In the genomic region with DNA sequence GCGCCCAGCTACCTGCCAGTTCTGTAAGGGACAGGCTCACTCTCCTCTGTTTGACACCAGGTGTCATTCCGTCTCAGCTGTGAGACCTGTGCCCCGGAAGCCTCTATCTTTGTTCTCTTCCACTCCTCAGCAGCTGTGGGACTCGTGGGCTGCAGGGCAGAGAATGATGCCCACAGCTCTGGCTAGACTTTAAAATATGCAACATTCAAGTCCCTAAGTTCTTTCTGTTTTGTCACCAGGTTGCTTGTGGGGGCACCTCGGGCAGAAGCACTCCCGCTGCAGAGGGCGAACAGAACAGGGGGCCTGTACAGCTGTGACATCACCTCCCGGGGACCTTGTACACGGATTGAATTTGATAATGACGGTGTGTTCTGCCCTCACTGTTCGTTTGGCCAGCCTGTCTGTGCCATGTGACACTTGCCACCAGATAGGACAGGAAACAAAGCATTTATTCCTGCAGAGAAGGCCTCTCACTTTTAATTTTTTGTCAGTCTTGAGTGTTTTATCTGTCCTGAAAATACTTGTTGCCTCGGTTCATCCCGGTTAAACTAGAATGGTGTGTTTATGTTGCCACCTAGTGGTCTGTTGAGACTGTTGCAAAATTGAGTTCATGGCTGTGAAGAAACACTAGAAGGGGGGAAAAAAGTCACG, we compare ENCODE assay signal across 8 mouse cellular contexts. TPM values are rescaled to one million over a fixed set of nuclear protein-coding genes. Genes with fewer than 3 reads are reported as not detected.
A peak's percentile ranks its signal among the peaks of the same experiment; 100 is the strongest.
DNase-seq lines count a peak whose midpoint lies in the region; ATAC-seq and TF ChIP-seq lines count a peak whose summit lies in the region.

No protein-coding gene starts in this region.

- 41% methylated on average over 14 of the region's 14 CpGs for WGBS in kidney, embryonic 15.5 days
- 21% methylated on average over 14 of the region's 14 CpGs for WGBS in heart, postnatal 0 days

- H3K9ac ChIP-seq in kidney, embryonic 15.5 days = no peak overlapping the region
- H3K9ac ChIP-seq in ES-E14 (ENCODE audit: insufficient read depth, low read depth, low read length, poor library complexity, severe bottlenecking) = no peak overlapping the region
- no peak overlapping the region for H3K9ac ChIP-seq in heart, postnatal 0 days (replicated peaks; ENCODE audit: low read depth, low read length)

- in situ Hi-C loops in ES-E14 (cut with MboI; ENCODE audit: low sequenced_read_pairs in 2 of 2, unreplicated experiment in 2 of 2) = loop anchor here in 1 of 2 experiments (5.0 kb wide), 1 partner anchor 219 kb away; no protein-coding TSS in a partner anchor

- H3K4me1 ChIP-seq in kidney, embryonic 15.5 days = peaks cover 48% of the 10 kb centered on the region
- peaks cover 12 to 24% of the 10 kb centered on the region in 2 experiments; a peak in 3 of 4 replicates for H3K4me1 ChIP-seq in ES-E14 (ENCODE audit: control insufficient read depth in 2 of 2, insufficient read depth in 2 of 2, low read length in 2 of 2, poor library complexity in 1 of 2)
- peaks cover 22% of the 10 kb centered on the region; the same call in 1 of the 2 replicates for H3K4me1 ChIP-seq in heart, postnatal 0 days (ENCODE audit: control insufficient read depth, insufficient read depth)

- H3K9me3 ChIP-seq in kidney, embryonic 15.5 days (replicated peaks) = no peaks in the 10 kb centered on the region
- no peaks in the 10 kb centered on the region for H3K9me3 ChIP-seq in ES-E14 (ENCODE audit: control insufficient read depth, insufficient read depth, low read depth, low read length)
- H3K9me3 ChIP-seq in heart, postnatal 0 days (replicated peaks; ENCODE audit: control insufficient read depth, low read length) = no peaks in the 10 kb centered on the region

- H3K27ac ChIP-seq in kidney, embryonic 15.5 days = no peak overlapping the region
- no peak overlapping the region for H3K27ac ChIP-seq in ES-E14 (ENCODE audit: insufficient read depth, low read depth, low read length, poor library complexity, severe bottlenecking)
- H3K27ac ChIP-seq in heart, postnatal 0 days (ENCODE audit: low read depth) = peak overlapping the region; percentile 23; the same call in 1 of the 2 replicates

- no peak overlapping the region for H3K4me2 ChIP-seq in kidney, embryonic 15.5 days
- peak overlapping the region; percentile 52 for H3K4me2 ChIP-seq in heart, postnatal 0 days (ENCODE audit: low read depth, low read length)

- no peak overlapping the region for H3K4me3 ChIP-seq in kidney, embryonic 15.5 days (replicated peaks)
- no peak overlapping the region for H3K4me3 ChIP-seq in ES-E14 (ENCODE audit: insufficient read depth in 1 of 2, low read depth in 1 of 2, low read length in 2 of 2, poor library complexity in 1 of 2, severe bottlenecking in 1 of 2)
- 0 out of 2 replicates have a peak overlapping the region, but pooled peaks have one; percentile 18 for H3K4me3 ChIP-seq in heart, postnatal 0 days (ENCODE audit: low read depth, low read length)

- DNase-seq in kidney, postnatal 36 days = no peak
- no peak for DNase-seq in ES-E14 (ENCODE audit: low read depth, low spot score)
- peak; percentile 65 for DNase-seq in heart, postnatal 0 days (ENCODE audit: low spot score)
- DNase-seq in mesoderm, embryonic 11.5 days (ENCODE audit: low read depth, low spot score) = peak; percentile 62
- DNase-seq in spleen, adult 18-20 months = no peak

- H3K27me3 ChIP-seq in kidney, embryonic 15.5 days = no peaks in the 10 kb centered on the region
- H3K27me3 ChIP-seq in heart, postnatal 0 days (ENCODE audit: control insufficient read depth, insufficient read depth, low read length) = no peaks in the 10 kb centered on the region

- TF ChIP-seq EP300 in heart, postnatal 0 days (IDR thresholded peaks at IDR 0.05; ENCODE audit: low read depth) = no peak

- ATAC-seq in kidney, embryonic 15.5 days (replicated peaks; ENCODE audit: low FRiP score) = 0 out of 2 replicates have a peak, but pooled peaks have one; percentile 37
- peak; percentile 33; the same call in 1 of the 2 replicates for ATAC-seq in common myeloid progenitor, adult 5-6 weeks (replicated peaks; ENCODE audit: low read depth, poor library complexity, severe bottlenecking)
- no peak for ATAC-seq in heart, postnatal 0 days (ENCODE audit: insufficient read depth, low read depth)
- no peak for ATAC-seq in monocyte, adult 5-6 weeks (replicated peaks; ENCODE audit: insufficient number of reproducible peaks, low FRiP score, low TSS enrichment, poor library complexity, severe bottlenecking)

- peaks cover 26% of the 10 kb centered on the region for H3K36me3 ChIP-seq in kidney, embryonic 15.5 days
- H3K36me3 ChIP-seq in ES-E14 (ENCODE audit: control insufficient read depth, insufficient read depth, low read length, poor library complexity, severe bottlenecking) = peaks cover 8% of the 10 kb centered on the region; the same call in 1 of the 2 replicates
- peaks cover 7% of the 10 kb centered on the region; the same call in 1 of the 2 replicates for H3K36me3 ChIP-seq in heart, postnatal 0 days (replicated peaks; ENCODE audit: control insufficient read depth, insufficient read depth, low read length)

- TF ChIP-seq CTCF in heart, postnatal 0 days (IDR thresholded peaks at IDR 0.05; ENCODE audit: low read depth) = peak; percentile 82

TF ChIP-seq in ES-E14, 5 proteins besides CTCF, POLR2A, EP300 and RAD21:
- peak; percentile 87 for TF ChIP-seq ZC3H11A (IDR thresholded peaks at IDR 0.05; ENCODE audit: borderline replicate concordance, low read depth, low read length)
- TF ChIP-seq MAFK (IDR thresholded peaks at IDR 0.05; ENCODE audit: insufficient read depth, low read depth, low read length) = no peak

RNA-seq across cellular contexts. Expression of a gene that starts 56.5 kb away (rescaled TPM):
- polyA plus RNA-seq in kidney, embryonic 15.5 days (2015; fragmentation: Nextera tagmentation; extraction: Ambion mirVana) = 44.4 and 45.2 TPM in 2 replicates
- 54.9 and 97.8 TPM in 2 replicates for total RNA-seq in ES-E14 (2012; rRNA removed)
- 47.9 and 72.0 TPM in 2 replicates for total RNA-seq in common myeloid progenitor, adult 5-6 weeks (2017)
- 181 and 286 TPM in 2 replicates for total RNA-seq in heart, postnatal 0 days (2014; rRNA removed; ENCODE audit: low replicate concordance)
- 62.8 and 65.0 TPM in 2 replicates for polyA plus RNA-seq in heart, postnatal 0 days (2015; fragmentation: Nextera tagmentation; extraction: Ambion mirVana)
- total RNA-seq in monocyte, adult 5-6 weeks (2017) = 13.6 to 21.8 TPM (median 21.5 TPM) in 3 replicates

Comparison
In these comparisons a context has a peak if more than half of its experiments do, and no peak if none do; other contexts are left out.
1. ATAC-seq: peak in kidney, embryonic 15.5 days (single experiment) and common myeloid progenitor, adult 5-6 weeks (single experiment); none in heart, postnatal 0 days (single experiment) and monocyte, adult 5-6 weeks (single experiment).
2. DNase-seq: peak in heart, postnatal 0 days (single experiment) and mesoderm, embryonic 11.5 days (single experiment); none in kidney, postnatal 36 days (0 of 2), ES-E14 (single experiment) and spleen, adult 18-20 months (0 of 2).